Mouse (Mus musculus): Measurements from ENCODE around the gene R3hdm2.

- TF ChIP-seq CTCF (IDR thresholded peaks at IDR 0.05; ENCODE audit: low read depth, low read length) (no peak), EP300 (IDR thresholded peaks at IDR 0.05; ENCODE audit: insufficient read depth, low read depth, low read length) (no peak), POLR2A (IDR thresholded peaks at IDR 0.05; ENCODE audit: insufficient read depth, low read length) (no peak)
Measured at GRCm38 (mm10) chr10:127339683-127340576, 40.2 kb upstream of the R3hdm2 start.
